Mouse (Mus musculus) CD4-positive naive resting alpha-beta T cell, adult 76 days (primary cell): Measurements from ENCODE around the gene Dpp3. TPM values are rescaled to one million over a fixed set of nuclear protein-coding genes. Genes with fewer than 3 reads are reported as not detected.

Source experiments
- total RNA-seq: library from RNA; stranded (reverse); gene quantifications from one replicate; pipeline ENCODE4 v1.2.4, GENCODE M21; 2023

Dpp3 gene
- total RNA-seq: 57.1 TPM

DNA sequence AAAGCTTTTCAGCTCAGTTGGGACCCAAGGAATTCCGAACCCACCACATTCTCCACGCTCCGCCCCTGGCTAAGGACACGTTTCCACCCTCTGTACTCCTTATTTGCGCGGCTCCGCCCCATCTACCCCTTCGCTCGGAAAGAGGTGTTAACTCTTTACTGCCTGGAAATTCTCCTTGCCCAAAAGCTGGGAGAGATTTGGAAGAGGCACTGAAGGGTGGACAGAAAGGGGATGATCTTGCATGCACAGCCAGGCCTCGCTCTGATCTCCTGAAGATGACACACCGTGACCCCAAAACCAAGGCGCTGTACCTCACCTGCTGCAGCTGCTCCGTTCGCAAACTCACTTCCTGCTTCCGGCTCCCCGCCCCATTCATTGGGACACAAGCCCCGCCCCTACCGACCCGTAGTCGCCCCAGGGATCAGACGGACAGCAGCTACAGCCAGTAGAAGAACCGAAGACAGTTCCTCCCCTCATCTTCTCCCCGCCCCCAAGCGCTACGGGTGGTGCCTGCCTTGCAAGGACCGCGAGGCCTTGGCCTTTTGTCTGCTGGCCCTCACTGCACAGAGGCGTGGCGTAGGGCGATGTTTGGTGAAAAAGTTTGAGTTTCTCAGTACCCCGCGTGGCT lies at the start of gene Dpp3:
Gene Dpp3, minus strand, starts transcription at position 384 of the 628 bp plus-strand sequence.

DNA sequence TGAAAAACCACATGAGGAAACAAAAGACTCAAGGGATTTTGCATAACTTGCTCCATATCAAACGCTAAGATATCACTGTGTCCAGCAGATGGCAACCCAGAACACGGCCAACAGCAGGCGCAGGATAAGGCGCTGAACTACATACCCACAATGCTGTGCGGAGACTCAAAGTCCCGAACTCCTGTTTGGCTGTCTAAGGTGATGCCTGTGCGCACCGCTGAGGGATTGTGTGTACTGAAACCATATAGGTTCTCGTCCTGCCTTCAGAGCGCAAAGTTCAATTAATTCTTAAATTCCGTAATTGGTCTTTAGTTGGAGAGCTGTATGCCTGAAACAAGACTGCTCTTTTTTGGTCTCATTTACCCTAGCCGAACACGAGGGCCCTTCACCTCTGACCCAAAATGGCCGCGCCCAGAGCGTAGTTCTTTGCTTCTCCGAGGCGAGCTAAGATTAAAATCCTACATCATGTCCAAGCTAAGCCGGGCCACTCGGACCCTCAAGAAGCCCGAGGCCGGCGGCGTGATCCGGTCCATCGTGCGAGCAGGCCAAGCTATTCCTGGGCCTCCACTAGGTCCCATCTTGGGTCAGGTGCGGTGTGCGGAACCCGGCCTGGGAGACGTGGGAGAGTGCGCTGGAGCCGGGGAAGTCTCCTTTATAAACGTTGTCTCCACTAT lies 34.0 kb upstream of the Dpp3 start, which contains the start of gene Mrpl11:
Gene Mrpl11, plus strand, starts transcription at position 220 of the 674 bp plus-strand sequence.

DNA sequence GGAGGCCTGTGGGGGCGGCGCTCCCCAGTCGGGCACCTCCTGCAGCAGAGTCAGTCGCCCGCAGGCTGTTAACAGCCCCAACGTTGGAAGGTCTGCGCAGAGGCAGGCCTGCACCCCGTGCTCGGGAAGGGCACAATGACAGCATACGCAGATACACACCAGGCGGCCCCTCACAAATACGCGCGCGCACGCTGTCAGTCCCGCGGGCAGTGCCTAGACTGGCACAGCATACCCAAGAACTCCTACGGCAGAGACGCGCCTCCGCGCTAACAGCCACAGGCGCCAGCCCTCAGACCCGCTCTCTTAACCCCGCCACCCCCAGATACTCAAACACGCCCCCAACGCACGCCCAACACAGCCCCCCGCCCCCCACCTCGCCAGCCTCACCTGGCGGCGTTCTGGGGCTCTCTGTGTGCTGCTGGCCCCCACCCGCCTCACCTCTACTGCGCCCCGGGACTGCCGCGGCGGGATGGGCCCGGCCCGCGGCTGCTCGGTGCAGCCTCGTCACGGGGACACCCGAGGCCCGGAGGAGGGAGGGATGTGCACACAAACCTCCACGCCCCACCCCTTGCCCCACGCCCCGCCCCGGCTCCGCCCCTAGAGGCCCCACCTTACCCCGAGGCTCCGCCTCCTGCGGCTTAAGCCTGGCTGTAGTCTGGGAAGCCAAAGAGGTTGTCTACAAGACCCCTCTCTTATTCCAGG lies 14.6 kb upstream of the Dpp3 start, which contains the start of gene Peli3:
Gene Peli3, minus strand, starts transcription at position 577 of the 702 bp plus-strand sequence.

DNA sequence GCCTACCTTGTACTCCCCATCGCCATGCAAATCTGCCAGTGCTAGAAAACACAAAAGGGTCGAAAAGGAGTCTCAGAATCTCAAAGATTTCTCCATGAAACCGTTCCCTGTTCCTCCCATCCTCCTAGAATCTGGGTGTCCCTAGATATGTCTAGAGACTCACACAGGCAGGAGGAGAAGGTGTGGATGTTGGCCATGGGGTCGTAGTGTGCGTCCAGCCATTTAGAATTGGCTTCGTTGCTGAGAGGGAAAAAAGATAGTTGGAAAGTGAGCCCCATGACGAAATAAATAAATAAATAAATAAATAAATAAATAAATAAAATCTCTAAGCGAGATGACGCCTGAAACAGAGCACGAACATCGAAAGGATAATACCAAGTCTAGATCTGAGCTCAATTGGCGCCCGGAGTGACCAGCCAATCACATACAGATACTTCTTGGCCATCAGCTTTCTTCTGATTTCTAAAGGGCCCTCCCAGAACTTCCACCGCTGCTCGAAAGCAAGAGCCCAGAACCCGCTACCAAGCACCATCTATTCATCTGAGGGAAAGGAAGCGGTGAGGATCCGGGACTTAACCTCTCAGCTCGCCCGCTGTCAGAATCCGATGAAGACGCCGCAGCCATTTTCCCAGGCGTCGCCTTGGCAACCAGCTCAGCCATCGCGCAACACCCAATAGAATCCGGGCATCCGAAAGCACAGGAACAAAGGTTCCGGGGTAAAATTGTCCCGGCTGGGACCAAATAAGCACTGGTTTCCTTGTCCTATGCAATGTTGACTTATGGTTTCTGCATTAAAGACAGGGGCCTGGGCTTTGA lies 21.9 kb downstream of the Dpp3 start, which contains the start of gene Bbs1:
Gene Bbs1, minus strand, starts transcription at position 650 of the 816 bp plus-strand sequence.

DNA sequence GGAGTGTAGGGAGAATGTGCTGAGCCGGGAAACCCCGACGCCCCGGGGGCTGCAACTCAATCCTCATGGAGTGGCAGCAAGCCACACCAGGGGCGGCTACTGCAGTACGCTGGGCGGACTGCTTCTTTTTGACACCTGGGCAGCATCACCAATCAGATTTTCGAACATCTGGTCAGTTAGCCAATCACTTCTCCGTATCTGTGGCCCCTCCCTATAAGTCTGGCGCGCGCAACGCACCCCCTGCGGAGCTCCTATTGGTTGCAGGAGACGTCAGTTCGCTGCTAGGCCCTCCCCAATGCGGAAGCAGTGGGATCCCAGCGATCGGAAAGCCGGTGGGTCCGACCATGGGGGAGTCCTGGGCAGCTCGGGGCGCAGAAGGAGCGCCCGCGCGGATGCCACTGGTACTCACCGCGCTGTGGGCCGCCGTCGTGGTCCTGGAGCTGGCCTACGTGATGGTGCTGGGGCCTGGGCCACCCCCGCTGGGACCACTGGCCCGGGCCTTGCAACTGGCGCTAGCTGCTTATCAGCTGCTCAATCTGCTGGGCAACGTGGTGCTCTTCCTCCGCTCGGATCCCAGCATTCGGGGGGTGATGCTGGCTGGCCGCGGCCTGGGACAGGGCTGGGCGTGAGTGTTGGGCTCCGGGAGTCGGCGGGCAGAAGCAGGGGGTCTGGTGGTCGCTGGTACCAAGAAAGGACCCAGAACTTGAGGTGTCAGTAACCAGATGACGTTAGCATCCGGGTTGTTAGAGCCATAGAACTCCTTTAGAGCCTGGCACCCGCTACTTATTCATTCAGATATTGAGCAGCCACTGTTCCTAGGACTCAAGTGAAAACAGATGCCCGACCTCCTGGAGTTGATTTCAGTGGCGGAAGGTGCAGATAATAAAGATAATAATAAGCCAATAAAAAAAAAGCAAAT lies 49.4 kb downstream of the Dpp3 start, which contains the start of gene Zdhhc24:
Gene Zdhhc24, plus strand, starts transcription at position 264 of the 919 bp plus-strand sequence.

DNA sequence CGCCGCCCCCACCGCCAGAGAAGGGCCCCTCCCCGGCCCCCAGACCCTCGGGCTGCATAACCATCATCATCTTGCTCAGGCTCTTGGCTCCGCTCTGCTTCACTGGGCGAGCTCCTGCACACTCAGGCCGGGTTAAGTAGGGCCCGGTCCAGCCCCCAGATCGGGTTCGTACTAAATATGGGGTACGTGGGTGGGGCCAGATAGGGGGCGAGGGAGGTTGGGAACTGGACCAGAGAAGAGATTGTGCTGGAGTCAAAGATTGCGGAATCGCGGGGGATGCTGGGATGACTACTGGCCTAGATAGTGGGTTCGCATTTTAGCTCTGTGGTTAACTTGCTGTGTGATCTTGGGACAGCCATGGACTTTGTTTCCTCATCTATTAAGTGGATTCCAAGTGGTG lies 50.3 kb downstream of the Dpp3 start, which contains the start of gene Actn3:
Gene Actn3, minus strand, starts transcription at position 125 of the 400 bp plus-strand sequence.

Other genes starting within 250 kb of the Dpp3 start
- not detected for gene Gm960, start 229.6 kb downstream of the Dpp3 start, total RNA-seq
- not detected for gene Sptbn2, start 217.1 kb downstream of the Dpp3 start, total RNA-seq
- gene Rbm4b, start 171.8 kb downstream of the Dpp3 start, total RNA-seq: 27.9 TPM
- 81.1 TPM for gene Rbm4, start 134.4 kb downstream of the Dpp3 start, total RNA-seq
- gene Gm21992, start 116.7 kb downstream of the Dpp3 start, total RNA-seq: 26.8 TPM
- gene Rbm14, start 116.7 kb downstream of the Dpp3 start, total RNA-seq: 92.3 TPM
- 42.2 TPM for gene Ccs, start 89.0 kb downstream of the Dpp3 start, total RNA-seq
- not detected for gene Ccdc87, start 88.9 kb downstream of the Dpp3 start, total RNA-seq
- gene Ctsf, start 73.2 kb downstream of the Dpp3 start, total RNA-seq: 11.4 TPM
- not detected for gene Actn3, start 50.4 kb downstream of the Dpp3 start, total RNA-seq
- gene Zdhhc24, start 49.6 kb downstream of the Dpp3 start, total RNA-seq: 4.9 TPM
- gene Bbs1, start 21.7 kb downstream of the Dpp3 start, total RNA-seq: 2.5 TPM
- gene Peli3, start 14.8 kb upstream of the Dpp3 start, total RNA-seq: 1.9 TPM
- gene Mrpl11, start 33.9 kb upstream of the Dpp3 start, total RNA-seq: 31.1 TPM
- gene Npas4, start 62.0 kb upstream of the Dpp3 start, total RNA-seq: 0.29 TPM
- 2.2 TPM for gene Slc29a2, start 95.6 kb upstream of the Dpp3 start, total RNA-seq
- gene B4gat1, start 110.5 kb upstream of the Dpp3 start, total RNA-seq: 4.0 TPM
- gene AC124502.3, start 110.6 kb upstream of the Dpp3 start, total RNA-seq: 0.79 TPM
- gene Brms1, start 113.1 kb upstream of the Dpp3 start, total RNA-seq: 63.2 TPM
- gene Rin1, start 122.2 kb upstream of the Dpp3 start, total RNA-seq: 3.2 TPM
- not detected for gene Cd248, start 139.8 kb upstream of the Dpp3 start, total RNA-seq
- not detected for gene Tmem151a, start 157.2 kb upstream of the Dpp3 start, total RNA-seq
- gene Yif1a, start 160.3 kb upstream of the Dpp3 start, total RNA-seq: 19.2 TPM
- gene Cnih2, start 170.2 kb upstream of the Dpp3 start, total RNA-seq: 3.4 TPM
- gene Rab1b, start 178.8 kb upstream of the Dpp3 start, total RNA-seq: 90.7 TPM
- 20.2 TPM for gene Klc2, start 190.3 kb upstream of the Dpp3 start, total RNA-seq